Mouse (Mus musculus) thymus, adult 2 months (tissue): ENCODE measurements around the gene Gm28305. TPM values are rescaled to one million over a fixed set of nuclear protein-coding genes. Genes with fewer than 3 reads are reported as not detected.

ENCODE experiments used
- DNase-seq: peaks from one replicate; pipeline ENCODE4 v3.0.0; 2021
- H3K27ac ChIP-seq: fragments of 200-500 bp; 2 replicates; pipeline ENCODE4 v1.5.1; 2012; ENCODE audit warnings: low read length, control low read depth; ENCODE audit not compliant: control insufficient read depth, insufficient read depth
- H3K27me3 ChIP-seq: fragments of 200-500 bp; 2 replicates; pipeline ENCODE4 v1.6.1; 2012; ENCODE audit warnings: mild to moderate bottlenecking, low read length, moderate library complexity, mixed read lengths; ENCODE audit not compliant: control insufficient read depth, insufficient read depth
- H3K36me3 ChIP-seq: fragments of 200-500 bp; 2 replicates; pipeline ENCODE4 v1.6.1; 2012; ENCODE audit warnings: mild to moderate bottlenecking, low read length, moderate library complexity; ENCODE audit not compliant: control insufficient read depth, insufficient read depth
- H3K4me1 ChIP-seq: fragments of 200-500 bp; replicated peaks from 2 replicates; pipeline ENCODE4 v1.6.1; 2012; ENCODE audit warnings: low read length; ENCODE audit not compliant: control insufficient read depth, insufficient read depth
- H3K4me3 ChIP-seq: fragments of 200-500 bp; 2 replicates; pipeline ENCODE4 v1.5.1; 2012; ENCODE audit warnings: mild to moderate bottlenecking, low read length, control low read depth, moderate library complexity; ENCODE audit not compliant: control insufficient read depth, insufficient read depth
- CTCF ChIP-seq: fragments of 200-500 bp; IDR thresholded peaks from 2 replicates; pipeline ENCODE4 v1.5.1; 2012; ENCODE audit warnings: mild to moderate bottlenecking, control low read depth, low read length, moderate library complexity, borderline replicate concordance; ENCODE audit not compliant: control insufficient read depth, poor library complexity, insufficient read depth; ENCODE audit errors: extremely low read depth
- POLR2A ChIP-seq: fragments of 200-500 bp; IDR thresholded peaks from 2 replicates; pipeline ENCODE4 v1.6.1; 2012; ENCODE audit warnings: mild to moderate bottlenecking, low read length, control low read depth, moderate library complexity; ENCODE audit not compliant: control insufficient read depth, poor library complexity, insufficient read depth; ENCODE audit errors: extremely low read depth
- WGBS: fragments of 180-500 bp; shearing (Covaris S2); methylation state at CpG from one replicate; pipeline ENCODE4 v1.1.7; 2018; 5-methylcytosine and 5-hydroxymethylcytosine counted together
- polyA plus RNA-seq: library from polyadenylated mRNA; depleted of rRNA; stranded (reverse); fragments of >200 nt; gene quantifications from 2 replicates; pipeline ENCODE4 v1.2.3, GENCODE M21; 2012

The Gm28305 gene
- polyA plus RNA-seq, 1 experiment = not detected

DNA sequence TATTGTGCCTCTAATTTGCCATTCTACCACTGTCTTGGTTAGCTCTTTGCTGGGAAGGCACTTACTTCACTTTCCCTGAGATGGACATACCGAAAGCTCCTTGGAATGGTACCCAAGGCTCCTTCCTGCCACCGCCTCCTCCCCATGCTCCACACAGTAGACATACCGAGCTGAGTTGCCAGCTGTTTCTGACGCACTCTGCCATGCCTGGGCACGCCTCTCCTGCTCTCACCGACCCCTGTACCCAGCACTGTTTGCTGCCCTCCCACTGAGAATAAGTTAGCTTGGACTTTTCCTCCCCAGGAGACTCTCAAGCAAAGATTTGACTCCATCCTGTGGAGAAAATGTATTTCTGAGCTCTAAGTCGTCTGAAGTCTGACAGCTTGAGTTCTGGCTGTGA lies 60.4 kb downstream of the Gm28305 start:
- WGBS = 90% methylated on average over 7 of the region's 7 CpGs
- no peaks in the 10 kb centered on the region for H3K4me1 ChIP-seq
- H3K4me3 ChIP-seq = no peak overlapping the region
- no peak overlapping the region for H3K27ac ChIP-seq
- TF ChIP-seq CTCF (no peak), POLR2A (no peak)
- H3K36me3 ChIP-seq = no peaks in the 10 kb centered on the region
- no peaks in the 10 kb centered on the region for H3K27me3 ChIP-seq
- no peak for DNase-seq

DNA sequence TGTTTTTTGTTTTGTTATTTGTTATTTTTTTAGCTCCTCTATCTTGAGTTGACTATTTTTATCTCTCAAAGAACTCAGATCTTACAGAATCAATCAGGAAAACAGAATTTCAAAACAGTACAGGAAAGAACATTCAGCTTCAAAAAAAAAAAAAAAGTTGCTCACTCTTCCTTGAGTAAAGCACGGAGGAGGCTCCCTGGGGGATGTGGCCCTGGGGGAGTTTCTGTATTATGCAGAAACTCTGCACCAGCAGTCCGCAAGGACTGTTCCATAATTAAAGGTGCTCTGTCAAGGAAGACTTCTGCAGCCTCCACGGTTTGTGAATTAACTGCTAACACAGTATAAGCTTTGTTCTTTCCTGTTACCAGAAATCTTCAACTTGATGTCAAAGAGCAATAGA lies 61.0 kb downstream of the Gm28305 start:
- TF ChIP-seq CTCF (no peak), POLR2A (no peak)
- Histone ChIP-seq H3K27me3 (no peaks in the 10 kb centered on the region), H3K4me1 (no peaks in the 10 kb centered on the region), H3K36me3 (no peaks in the 10 kb centered on the region), H3K4me3 (no peak overlapping the region), H3K27ac (no peak overlapping the region)
- 83% methylated on average over 3 of the region's 3 CpGs for WGBS
- DNase-seq = no peak

DNA sequence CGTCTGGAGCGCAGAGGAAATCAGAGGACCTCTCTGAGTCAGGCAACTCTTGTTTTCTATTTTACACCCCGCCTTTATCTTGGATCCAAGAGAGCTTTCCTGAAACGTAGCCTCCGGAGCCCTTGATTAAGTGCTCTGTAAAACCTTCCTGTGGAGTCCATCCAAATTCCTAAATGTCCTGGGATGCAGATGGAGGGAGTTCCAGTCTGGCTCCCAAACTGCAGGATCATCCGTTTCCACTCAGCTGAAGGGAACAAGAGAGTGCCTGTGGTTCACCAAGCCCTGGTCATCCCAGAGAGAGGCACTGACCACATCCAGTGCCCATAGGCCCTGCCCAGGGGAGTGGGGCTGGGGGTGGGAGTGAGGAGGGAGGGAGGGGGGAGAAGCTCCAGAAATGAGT lies 61.8 kb downstream of the Gm28305 start:
- TF ChIP-seq CTCF (no peak), POLR2A (no peak)
- Histone ChIP-seq H3K27ac (no peak overlapping the region), H3K4me3 (no peak overlapping the region), H3K27me3 (no peaks in the 10 kb centered on the region), H3K36me3 (no peaks in the 10 kb centered on the region), H3K4me1 (no peaks in the 10 kb centered on the region)
- 89% methylated on average over 6 of the region's 6 CpGs for WGBS
- DNase-seq = no peak

DNA sequence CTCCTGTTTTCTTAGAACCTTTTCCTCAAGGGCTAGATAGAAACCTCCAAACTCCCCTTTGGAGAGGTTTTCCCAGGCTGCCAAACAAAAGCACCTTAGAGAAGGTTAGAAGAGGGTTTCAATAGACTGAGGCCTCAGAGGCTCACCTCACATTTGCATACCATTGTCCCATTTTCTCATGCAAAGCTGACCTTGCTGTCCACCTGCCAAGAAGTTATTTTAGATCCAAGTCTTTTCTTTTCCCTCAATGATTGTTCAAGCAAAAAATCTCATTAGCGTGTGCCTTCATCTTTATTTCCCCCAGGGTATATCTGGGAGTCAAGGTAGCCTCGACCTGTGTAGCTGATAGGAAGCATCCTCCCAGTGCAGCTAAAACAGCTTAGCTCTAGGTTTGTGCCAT lies 62.4 kb downstream of the Gm28305 start:
- H3K4me1 ChIP-seq = no peaks in the 10 kb centered on the region
- no peak for DNase-seq
- WGBS = 90% methylated on average over 2 of the region's 2 CpGs
- H3K36me3 ChIP-seq = no peaks in the 10 kb centered on the region
- TF ChIP-seq CTCF = no peak
- H3K4me3 ChIP-seq = no peak overlapping the region
- H3K27me3 ChIP-seq = no peaks in the 10 kb centered on the region
- no peak overlapping the region for H3K27ac ChIP-seq

DNA sequence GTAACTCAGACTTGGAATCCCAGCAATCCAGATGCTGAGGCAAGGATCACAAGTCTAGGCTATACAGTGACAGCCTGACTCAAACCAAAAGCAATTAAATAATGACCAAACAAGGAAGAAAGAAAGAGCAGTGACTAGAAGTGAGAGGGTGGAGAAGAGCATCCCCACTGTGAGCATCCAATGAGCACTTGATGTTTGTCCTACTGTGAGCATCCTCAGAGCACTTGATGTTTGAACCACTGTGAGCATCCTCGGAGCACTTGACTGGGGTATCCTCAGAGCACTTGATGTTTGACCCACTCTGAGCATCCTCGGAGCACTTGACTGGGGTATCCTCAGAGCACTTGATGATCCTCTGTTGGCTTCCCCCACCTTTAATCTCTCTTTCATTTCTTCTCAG lies 64.5 kb downstream of the Gm28305 start:
- TF ChIP-seq CTCF = no peak
- TF ChIP-seq POLR2A = no peak
- H3K27me3 ChIP-seq = no peaks in the 10 kb centered on the region
- no peak overlapping the region for H3K4me3 ChIP-seq
- DNase-seq = no peak
- no peaks in the 10 kb centered on the region for H3K36me3 ChIP-seq
- 97% methylated on average over 2 of the region's 2 CpGs for WGBS
- no peak overlapping the region for H3K27ac ChIP-seq
- H3K4me1 ChIP-seq = no peaks in the 10 kb centered on the region

DNA sequence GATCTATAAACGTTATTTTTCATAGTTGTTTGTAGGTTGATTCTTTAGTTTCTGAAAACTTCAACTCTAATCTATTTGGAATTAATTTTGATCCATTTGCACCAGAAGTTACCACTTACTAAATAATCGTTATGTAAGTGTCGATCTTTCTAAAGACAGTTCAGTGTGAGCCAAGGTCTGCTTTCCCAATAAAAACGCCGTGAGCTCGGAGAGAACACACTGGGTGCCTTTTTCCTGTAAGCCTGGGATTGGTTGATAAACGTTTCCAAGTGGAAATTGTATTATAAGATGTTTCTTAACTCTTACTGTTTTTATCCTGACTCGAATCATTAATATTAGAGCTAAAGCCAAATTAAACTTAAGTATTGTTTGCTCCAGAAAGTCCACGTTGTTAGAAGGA lies 66.5 kb downstream of the Gm28305 start:
- no peak overlapping the region for H3K4me3 ChIP-seq
- H3K4me1 ChIP-seq = no peaks in the 10 kb centered on the region
- DNase-seq = no peak
- H3K36me3 ChIP-seq = no peaks in the 10 kb centered on the region
- no peaks in the 10 kb centered on the region for H3K27me3 ChIP-seq
- no peak for TF ChIP-seq CTCF
- no peak for TF ChIP-seq POLR2A
- WGBS = 93% methylated on average over 9 of the region's 9 CpGs
- H3K27ac ChIP-seq = no peak overlapping the region

DNA sequence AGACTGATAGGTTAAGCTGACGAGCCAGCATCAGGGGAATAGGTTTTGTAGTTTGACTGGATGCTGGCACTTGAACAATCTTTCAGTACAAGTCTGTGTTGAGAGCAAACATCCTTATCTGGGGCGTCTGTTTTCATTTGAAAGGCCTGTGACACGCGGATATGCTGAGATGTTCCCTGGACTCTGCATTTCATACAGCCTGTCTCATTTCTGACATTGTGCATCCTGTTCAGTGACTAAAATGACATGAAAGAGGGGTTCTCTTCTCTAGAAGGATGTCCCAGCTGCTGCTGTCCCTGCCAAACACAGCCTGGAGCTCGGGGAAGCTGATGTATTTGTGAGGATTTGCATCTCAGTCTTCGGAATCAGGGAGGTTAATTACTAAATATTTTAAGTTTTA lies 67.0 kb downstream of the Gm28305 start:
- Histone ChIP-seq H3K4me1 (no peaks in the 10 kb centered on the region), H3K27ac (no peak overlapping the region), H3K27me3 (no peaks in the 10 kb centered on the region), H3K36me3 (no peaks in the 10 kb centered on the region), H3K4me3 (no peak overlapping the region)
- TF ChIP-seq CTCF (no peak), POLR2A (no peak)
- 92% methylated on average over 6 of the region's 6 CpGs for WGBS
- no peak for DNase-seq
